Mouse (Mus musculus) heart, adult 8-10 months (tissue): ENCODE measurements around the gene Hspa1a. TPM values are rescaled to one million over a fixed set of nuclear protein-coding genes. Genes with fewer than 3 reads are reported as not detected.
"Not testable (repeated sequence)": the region's sequence is repeated elsewhere in the genome, so short reads cannot be mapped to it uniquely, and the experiment has no call there.

Source experiments
- DNase-seq: peaks from one replicate; pipeline ENCODE4 v3.0.0; 2022; ENCODE audit warnings: low spot score
- total RNA-seq, 4 experiments: library from RNA; stranded (reverse); gene quantifications; 2 replicates each; pipeline ENCODE4 v1.2.4; 2022

The Hspa1a gene
- total RNA-seq: 1 to 10 TPM; 1.8 to 7.5 (median 3.6) TPM

- peak; percentile 98 for DNase-seq
Measured at GRCm38 (mm10) chr17:34972069-34972749, at the start of gene Hspa1a, which contains the start of gene Hspa1l. Gene Hspa1a, minus strand, starts transcription at chr17:34972156. Gene Hspa1l, plus strand, starts transcription at chr17:34972703.

DNA sequence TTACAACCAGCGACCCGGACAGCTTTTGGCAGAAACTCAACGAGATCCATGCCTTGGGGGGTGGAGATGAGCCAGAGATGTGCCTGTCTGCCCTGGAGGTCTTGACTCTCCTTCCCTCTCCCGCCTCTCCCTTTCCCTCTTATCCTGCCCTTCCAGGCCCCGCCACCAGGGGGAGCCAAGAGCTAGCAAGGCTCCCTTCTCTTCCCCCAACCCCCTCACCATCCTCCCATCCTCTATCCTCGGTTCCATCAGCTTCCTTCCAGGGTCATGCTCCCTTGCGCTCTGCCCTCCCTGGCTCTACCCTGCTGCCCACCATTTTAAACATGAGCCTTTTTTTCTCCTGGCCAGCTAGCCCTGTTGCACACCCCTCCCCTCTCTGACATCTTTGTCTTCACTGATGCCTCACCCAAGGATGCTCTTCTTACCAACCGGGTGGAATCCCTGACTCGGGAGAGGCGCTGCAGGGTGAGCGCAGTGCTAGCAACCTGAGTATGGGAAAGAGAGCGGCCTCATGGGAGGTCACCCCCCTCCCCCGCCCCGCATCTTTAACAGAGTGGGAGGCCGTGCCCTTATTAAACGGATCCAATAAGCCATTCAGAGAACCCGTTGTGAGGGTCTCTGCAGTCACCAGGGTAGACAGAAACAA is 49.3 kb upstream of the Hspa1a start:
- DNase-seq: peak; percentile 91

GRCm38 (mm10) chr17:35020551-35020950 is 48.6 kb upstream of the Hspa1a start:
- no peak for DNase-seq

- DNase-seq: no peak
Measured at GRCm38 (mm10) chr17:35019894-35020293, 47.9 kb upstream of the Hspa1a start.

DNA sequence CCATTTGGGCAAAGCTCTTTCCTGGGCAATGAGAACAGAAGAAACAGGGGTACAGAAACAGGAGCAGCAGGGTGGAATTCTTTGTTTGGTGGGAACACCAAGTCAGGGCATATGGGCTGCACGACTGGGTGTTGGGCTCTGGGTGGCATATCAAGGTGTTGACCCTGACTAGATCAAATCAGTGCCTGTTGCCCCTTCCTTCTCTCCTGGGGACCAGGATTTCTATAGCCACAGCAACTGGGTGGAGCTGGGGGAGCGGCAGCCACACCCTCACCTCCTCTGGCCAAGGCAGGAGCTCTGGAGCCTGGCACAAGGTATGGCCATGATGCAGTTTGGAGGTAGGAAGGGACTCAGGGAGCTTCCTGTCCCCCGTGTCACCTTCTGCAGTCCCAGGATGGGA is 46.2 kb upstream of the Hspa1a start:
- DNase-seq: no peak

GRCm38 (mm10) chr17:35017706-35018030 is 45.7 kb upstream of the Hspa1a start:
- DNase-seq: no peak

GRCm38 (mm10) chr17:35016791-35017705 is 45.1 kb upstream of the Hspa1a start:
- no peak for DNase-seq

- no peak for DNase-seq
Measured at GRCm38 (mm10) chr17:35016376-35016775, 44.4 kb upstream of the Hspa1a start, which contains the start of gene Vwa7. Gene Vwa7, plus strand, starts transcription at chr17:35016579.

- no peak for DNase-seq
Measured at GRCm38 (mm10) chr17:35015296-35015695, 43.3 kb upstream of the Hspa1a start.

DNA sequence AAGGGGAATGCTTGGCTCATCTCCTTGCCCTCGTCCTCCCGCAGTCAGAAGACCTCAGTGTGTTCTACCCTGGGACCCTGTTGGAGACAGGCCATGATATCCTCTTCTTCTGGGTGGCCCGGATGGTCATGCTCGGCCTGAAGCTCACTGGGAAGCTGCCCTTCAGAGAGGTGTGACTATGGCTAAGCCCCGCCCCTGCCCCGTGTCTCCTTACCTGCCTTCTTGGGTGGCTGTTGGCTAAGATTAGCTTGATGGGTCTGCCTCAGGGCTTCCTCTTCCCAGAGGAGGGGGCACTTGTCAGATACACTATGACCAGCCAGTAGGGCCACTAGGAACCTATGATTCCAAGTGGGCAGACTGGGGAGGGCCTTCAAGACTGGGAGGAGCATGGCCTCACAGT is 41.3 kb upstream of the Hspa1a start:
- DNase-seq: no peak

DNA sequence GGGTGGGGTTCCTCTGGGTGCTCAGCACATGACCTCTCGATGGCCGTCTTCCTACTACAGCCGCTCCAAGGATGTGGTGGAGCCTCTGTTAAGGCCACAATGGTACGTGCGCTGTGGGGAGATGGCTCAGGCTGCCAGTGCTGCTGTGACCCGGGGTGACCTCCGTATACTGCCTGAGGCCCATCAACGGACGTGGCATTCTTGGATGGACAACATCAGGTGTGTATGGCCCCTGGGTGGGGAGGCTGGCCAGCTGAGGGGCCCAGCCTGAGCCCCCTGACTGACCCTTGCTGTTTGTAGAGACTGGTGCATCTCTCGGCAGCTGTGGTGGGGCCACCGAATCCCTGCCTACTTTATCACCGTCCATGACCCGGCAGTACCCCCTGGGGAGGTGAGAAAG is 40.5 kb upstream of the Hspa1a start:
- no peak for DNase-seq

GRCm38 (mm10) chr17:35011440-35011839 is 39.5 kb upstream of the Hspa1a start:
- DNase-seq: no peak

GRCm38 (mm10) chr17:35009586-35009985 is 37.6 kb upstream of the Hspa1a start:
- no peak for DNase-seq

- DNase-seq: no peak
Measured at GRCm38 (mm10) chr17:35007387-35007991, 35.5 kb upstream of the Hspa1a start.

DNA sequence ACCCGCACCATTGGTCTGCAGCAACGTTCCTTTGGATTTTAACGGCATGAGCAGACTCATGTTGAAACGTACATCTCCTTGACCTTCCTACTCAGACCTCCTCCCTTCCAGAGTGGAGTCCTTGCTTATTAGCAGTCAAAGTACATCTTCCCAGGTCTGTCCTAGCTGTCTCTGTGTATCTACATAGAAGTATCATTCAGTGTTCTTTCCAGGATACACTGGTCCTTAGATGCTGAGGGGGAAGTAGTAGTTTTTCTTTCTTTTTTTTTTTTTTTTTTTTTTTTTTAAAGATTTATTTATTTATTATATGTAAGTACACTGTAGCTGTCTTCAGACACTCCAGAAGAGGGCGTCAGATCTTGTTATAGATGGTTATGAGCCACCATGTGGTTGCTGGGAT is 33.9 kb upstream of the Hspa1a start:
- not testable (repeated sequence) for DNase-seq

DNA sequence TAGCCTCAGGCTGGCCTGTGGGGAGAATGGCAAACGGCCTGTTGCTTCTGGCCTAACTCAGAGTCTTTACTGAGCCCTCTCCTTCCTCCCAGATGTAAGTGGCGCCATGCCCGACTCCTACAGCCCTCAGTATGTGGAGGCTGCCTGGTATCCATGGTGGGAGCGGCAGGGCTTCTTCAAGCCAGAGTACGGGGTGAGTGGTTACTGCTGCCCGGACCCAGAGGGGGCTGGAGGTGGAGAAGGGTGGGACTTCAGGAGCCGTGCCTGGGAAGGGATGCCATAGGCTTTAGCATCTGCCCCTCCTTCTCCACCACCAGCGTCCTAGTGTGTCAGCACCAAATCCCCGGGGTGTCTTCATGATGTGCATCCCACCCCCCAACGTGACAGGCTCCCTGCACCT is 33.2 kb upstream of the Hspa1a start:
- DNase-seq: no peak

DNA sequence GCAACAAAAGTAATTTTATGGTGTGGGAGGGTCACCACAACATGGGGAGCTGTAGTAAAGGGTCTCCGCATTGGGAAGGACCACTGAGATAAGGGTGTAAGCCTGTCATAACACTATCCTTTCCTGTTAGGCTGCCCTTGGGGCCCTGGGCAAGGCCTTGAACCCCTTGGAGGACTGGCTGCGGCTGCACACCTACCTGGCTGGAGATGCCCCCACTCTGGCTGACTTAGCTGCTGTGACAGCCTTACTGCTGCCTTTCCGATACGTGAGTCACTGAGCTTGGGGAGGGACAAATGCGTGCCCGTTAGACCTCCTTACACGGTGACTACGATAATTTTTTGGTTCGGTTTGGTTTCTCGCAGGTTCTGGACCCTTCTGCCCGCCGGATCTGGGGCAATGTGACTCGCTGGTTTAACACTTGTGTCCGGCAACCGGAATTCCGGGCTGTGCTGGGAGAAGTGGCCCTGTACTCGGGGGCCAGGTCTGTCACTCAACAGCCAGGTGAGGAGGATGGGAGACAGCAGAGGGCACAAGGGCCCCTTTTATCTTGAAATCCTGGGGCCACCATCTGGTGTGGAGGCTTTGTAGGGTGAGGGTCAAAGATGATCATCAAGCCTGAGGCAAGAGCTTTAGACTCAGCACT is 32.2 kb upstream of the Hspa1a start:
- DNase-seq: no peak

DNA sequence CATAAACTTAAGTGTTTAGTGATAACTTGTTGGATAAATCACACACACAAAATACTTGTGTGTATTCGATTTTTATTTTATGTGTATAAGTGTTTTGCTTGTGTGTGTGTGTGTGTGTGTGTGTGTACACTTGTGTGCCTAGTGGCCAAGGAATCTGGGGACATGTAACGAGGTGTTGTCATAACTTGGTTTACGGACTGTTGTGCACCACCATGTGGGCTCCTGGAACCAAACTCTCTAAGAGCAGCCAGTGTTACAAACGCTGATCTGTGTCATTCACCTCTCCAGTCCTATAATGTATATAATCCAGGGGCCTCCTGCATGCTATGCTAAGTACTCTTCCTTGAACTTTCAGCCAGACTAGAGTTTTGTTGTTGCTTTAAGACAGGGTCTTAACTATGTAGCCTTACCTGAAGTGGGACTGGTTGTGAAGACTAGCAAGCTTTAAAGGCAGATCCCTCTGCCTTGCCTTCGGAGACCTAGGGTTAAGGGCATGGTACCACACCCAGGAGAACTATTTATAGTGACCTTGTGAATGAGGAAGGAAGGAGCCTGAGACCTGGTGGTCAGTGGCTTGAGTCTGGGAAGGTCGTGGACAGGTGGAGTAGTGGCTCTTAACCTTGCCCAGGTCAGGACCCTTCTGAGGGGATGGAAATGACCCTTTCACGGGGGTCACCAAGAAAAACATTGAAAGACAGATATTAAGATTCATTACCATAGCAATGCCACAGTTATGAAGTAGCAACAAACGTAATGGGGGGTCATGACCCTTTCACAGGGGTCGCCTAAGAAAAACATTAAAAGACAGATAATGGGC is 31.3 kb upstream of the Hspa1a start:
- DNase-seq: no peak

DNA sequence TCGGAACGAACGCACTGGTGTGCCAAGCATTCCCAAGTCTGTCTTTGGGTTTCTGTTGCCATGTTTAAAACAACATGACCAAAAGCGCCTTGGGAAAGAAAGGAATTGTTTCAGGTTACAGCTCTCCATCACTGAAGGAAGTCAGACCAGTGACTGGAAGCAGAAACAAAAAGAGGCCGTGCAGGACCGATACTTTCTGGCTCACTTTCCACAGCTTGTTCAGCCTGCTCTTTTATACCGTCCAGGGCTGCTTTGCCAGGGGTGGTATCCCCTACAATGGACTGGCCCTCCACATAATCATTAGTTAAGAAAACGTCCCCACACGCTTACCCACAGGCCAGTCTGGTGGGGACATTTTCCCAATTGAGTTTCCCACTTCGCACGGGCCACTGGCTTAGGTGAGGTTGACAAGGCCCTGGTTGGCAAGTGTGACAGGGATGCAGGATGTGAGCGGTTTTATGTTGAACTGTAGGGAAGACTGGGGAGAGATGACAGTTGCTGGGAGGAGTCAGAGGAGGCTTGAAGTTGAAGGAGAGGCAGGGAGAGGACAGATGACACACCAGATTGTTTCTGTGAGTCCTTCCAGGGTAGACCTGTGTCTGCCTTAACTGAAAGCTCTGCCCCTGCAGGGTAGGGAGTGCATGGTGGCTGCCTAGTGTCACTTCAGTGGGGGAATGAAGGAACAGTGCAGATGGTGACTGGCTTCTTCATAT is 30.4 kb upstream of the Hspa1a start:
- no peak for DNase-seq
